Mouse (Mus musculus): ENCODE data around the gene Cped1.
A peak's percentile ranks its signal among the peaks of the same experiment; 100 is the strongest.
"Not testable (repeated sequence)": the region's sequence is repeated elsewhere in the genome, so short reads cannot be mapped to it uniquely, and the experiment has no call there.

Gene Cped1

GRCm38 (mm10) chr6:22091773-22092172, 106.1 kb downstream of the Cped1 start:
- no peak for DNase-seq

- no peak for DNase-seq
Measured at GRCm38 (mm10) chr6:22093792-22094191, 108.1 kb downstream of the Cped1 start.

- peak; percentile 51 for DNase-seq
Measured at GRCm38 (mm10) chr6:22097709-22098108, 112.0 kb downstream of the Cped1 start.

GRCm38 (mm10) chr6:22099832-22100231, 114.1 kb downstream of the Cped1 start:
- no peak for DNase-seq

- DNase-seq: no peak
Measured at GRCm38 (mm10) chr6:22101939-22102338, 116.2 kb downstream of the Cped1 start.

- DNase-seq: no peak
Measured at GRCm38 (mm10) chr6:22102752-22103151, 117.0 kb downstream of the Cped1 start.

GRCm38 (mm10) chr6:22103713-22104112, 118.0 kb downstream of the Cped1 start:
- no peak for DNase-seq

- no peak for DNase-seq
Measured at GRCm38 (mm10) chr6:22104211-22104610, 118.5 kb downstream of the Cped1 start.

GRCm38 (mm10) chr6:22114079-22114478, 128.4 kb downstream of the Cped1 start:
- no peak for DNase-seq

GRCm38 (mm10) chr6:22116679-22117078, 131.0 kb downstream of the Cped1 start:
- DNase-seq: no peak

GRCm38 (mm10) chr6:22122080-22122479, 136.4 kb downstream of the Cped1 start:
- DNase-seq: peak; percentile 70

GRCm38 (mm10) chr6:22122693-22123092, 137.0 kb downstream of the Cped1 start:
- no peak for DNase-seq

GRCm38 (mm10) chr6:22123332-22123731, 137.6 kb downstream of the Cped1 start:
- DNase-seq: no peak

GRCm38 (mm10) chr6:22124575-22125330, 139.0 kb downstream of the Cped1 start:
- not testable (repeated sequence) for DNase-seq

- no peak for DNase-seq
Measured at GRCm38 (mm10) chr6:22135038-22135631, 149.4 kb downstream of the Cped1 start.

GRCm38 (mm10) chr6:22136805-22137204, 151.1 kb downstream of the Cped1 start:
- peak; percentile 13 for DNase-seq

- DNase-seq: no peak
Measured at GRCm38 (mm10) chr6:22140786-22141185, 155.1 kb downstream of the Cped1 start.

- DNase-seq: no peak
Measured at GRCm38 (mm10) chr6:22147236-22147635, 161.5 kb downstream of the Cped1 start.

GRCm38 (mm10) chr6:22148511-22148910, 162.8 kb downstream of the Cped1 start:
- DNase-seq: no peak

GRCm38 (mm10) chr6:22157461-22157860, 171.7 kb downstream of the Cped1 start:
- peak; percentile 76 for DNase-seq

GRCm38 (mm10) chr6:22161944-22162343, 176.2 kb downstream of the Cped1 start:
- no peak for DNase-seq

GRCm38 (mm10) chr6:22168388-22168787, 182.7 kb downstream of the Cped1 start:
- DNase-seq: no peak

GRCm38 (mm10) chr6:22178721-22179295, 193.1 kb downstream of the Cped1 start:
- DNase-seq: no peak

- DNase-seq: no peak
Measured at GRCm38 (mm10) chr6:22180316-22180715, 194.6 kb downstream of the Cped1 start.
